Mouse (Mus musculus): ENCODE measurements at regions not wholly inside any gene's neighbourhood (a gene's known extent, or its start where the extent isn't known, plus 50 kb on each side); places are given as distances from the start of the nearest gene placed in this dataset.

DNA sequence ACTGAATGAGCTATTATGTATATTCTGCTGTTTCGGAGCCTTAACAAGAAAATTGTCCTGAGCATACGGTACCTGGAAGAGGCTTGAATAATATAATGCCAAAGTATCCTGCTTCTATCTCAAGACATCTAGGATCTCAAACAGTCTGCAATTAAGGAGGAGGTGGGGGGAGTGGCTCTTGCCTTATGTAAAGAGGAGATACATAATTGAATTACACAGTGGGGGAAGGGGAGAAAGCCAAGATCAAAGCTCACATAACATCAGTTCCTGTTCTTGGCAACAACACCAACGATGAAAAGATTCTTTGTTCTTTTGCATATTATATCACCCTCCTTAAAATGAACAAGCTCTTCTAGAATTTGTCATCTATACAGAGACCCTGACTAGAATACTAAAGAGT lies 512.4 kb upstream of the Zeb2 start:
- no peak for DNase-seq (ENCODE audit: low read depth)

DNA sequence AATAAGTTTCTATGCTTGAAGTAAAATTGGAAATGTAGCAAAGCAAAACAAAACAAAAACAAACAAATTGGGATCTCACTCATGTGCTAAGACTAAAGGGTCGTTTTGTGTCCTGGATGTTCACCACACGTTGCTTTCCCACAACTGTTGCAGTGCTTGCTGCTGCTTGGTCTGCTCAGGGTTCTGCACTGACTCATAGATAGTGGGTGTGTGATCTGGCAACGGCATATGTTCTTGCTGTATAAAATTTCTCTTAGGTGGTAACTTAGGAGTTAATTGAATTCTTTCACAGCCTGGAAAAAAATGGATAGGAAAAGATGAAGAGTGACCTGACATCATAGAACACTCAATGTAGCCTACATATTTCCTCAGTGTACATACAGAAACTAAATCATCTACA lies 505.9 kb upstream of the Zeb2 start:
- DNase-seq (ENCODE audit: low read depth): no peak

DNA sequence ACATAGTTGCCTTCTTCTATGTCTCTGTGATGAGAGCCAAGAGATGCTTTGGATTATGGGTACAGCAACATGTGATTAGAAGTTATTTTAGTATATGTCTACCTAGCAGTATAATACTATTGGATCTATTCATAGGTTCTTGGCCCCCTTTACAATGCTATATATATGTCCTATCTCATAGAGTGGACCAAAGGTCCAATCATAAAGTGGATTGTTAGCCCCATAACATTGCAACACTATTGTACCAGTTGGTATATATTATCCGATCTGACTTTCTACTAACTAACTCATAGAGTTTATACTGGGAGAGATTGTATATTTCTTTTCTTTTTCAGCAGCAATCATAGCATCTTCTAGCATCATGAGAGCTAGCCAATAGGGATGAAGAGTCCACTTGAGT lies 491.7 kb upstream of the Zeb2 start:
- DNase-seq (ENCODE audit: low read depth): no peak

DNA sequence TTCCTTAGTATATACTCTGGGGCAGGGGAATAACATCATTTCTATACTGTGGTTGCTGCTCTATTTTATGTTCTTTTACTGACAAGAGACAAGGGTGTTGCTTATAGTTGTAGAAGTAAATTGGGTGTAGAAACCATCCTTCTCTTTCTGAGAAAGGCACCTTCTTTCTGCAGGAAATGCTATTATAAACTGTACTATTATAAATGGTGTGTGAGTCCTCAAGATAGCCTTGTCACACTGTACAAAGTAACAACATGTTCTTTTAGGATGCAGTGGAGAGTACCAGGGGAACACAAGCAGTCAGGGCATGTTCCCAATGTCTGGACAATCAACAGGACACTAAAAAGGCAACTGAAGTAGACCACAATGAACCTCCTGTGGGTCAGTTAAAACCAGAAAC lies 490.2 kb upstream of the Zeb2 start:
- no peak for DNase-seq (ENCODE audit: low read depth)

- no peak for DNase-seq (ENCODE audit: low read depth)
Observed at GRCm38 (mm10) chr2:45601332-45601900, 484.2 kb upstream of the Zeb2 start.

GRCm38 (mm10) chr2:45593765-45594164 lies 476.6 kb upstream of the Zeb2 start:
- DNase-seq (ENCODE audit: low read depth): peak; percentile 36

DNA sequence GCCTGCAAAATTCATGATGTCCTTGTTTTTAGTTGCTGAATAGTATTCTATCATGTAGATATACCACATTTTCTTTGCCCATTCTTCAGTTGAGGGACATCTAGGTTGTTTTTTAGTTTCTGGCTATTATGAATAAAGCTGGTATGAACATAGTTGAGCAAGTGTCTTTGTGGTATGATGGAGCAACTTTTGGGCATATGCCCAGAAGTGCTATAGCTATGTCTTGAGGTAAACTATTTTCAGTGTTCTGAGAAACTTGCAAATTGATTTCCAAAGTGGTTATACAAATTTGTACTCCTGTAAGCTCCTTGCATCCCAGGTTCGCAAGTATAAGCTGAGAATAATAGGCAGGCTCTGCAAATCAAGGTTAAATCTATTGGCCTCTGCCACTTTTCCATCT lies 473.8 kb upstream of the Zeb2 start:
- DNase-seq (ENCODE audit: low read depth): no peak

DNA sequence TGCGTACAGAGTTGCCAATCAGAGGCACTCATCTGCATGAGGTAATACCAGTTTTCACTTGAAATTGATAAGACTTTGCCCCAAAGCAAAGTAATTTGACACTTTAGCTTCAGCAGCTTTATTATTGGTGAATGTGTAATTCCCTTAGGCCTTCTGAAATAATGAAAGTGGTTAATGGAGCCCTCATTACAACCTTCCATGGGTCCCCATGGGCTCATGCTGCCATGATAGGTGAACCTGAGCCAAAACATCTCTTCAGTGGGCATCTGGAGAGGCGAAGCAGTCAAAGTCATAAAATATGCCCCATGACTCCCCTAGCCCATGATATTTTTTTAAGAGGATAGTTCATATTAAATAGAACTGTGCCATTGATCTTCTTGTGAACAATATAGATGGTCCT lies 471.1 kb upstream of the Zeb2 start:
- DNase-seq (ENCODE audit: low read depth): no peak

DNA sequence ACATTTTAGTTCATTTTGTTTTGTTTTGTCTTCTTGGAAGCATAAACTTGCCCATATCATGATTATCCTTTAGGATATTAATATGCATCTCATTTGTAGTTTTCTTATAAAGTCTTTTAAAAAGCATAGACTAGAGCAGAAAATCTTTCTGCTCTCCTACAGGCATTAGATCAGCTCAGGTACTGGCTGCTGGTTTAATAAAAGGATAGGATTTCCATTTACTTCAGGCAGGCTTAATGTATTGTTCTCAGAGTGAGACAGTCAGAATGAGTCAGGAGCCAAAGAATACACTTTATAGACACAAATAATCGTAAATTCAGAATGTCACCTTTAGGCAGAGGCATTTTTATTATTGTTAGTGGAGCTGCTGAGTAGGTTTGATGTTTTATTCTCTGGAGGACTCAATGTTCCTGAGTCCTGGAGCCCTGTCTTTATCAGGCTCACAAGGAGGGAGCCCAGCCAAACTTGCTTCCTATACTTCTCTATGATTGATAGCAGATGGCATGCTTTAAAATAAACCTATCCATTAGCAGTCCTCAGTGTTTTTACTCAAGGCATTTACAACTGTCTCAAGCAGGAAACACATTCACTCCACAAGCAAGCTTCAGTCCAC lies 469.5 kb upstream of the Zeb2 start:
- DNase-seq (ENCODE audit: low read depth): peak; percentile 44

DNA sequence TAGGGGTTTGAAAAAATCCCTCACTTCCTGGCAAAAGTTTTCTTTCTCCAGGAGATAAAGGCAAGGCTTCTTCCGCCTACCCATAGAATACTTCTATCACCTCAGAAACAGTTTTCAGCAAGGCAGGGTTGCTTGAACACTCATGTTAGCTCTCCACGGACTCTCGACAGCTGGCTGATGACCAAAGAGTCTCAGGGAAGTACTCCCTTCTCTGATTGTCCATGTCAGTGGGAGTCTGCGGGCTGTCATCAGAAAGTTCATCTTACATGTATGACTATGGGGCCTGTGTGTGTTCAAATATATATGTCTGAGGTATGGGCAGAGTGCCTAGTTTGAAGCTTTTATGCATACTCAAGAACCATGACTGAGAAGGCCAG lies 464.3 kb upstream of the Zeb2 start:
- no peak for DNase-seq (ENCODE audit: low read depth)

DNA sequence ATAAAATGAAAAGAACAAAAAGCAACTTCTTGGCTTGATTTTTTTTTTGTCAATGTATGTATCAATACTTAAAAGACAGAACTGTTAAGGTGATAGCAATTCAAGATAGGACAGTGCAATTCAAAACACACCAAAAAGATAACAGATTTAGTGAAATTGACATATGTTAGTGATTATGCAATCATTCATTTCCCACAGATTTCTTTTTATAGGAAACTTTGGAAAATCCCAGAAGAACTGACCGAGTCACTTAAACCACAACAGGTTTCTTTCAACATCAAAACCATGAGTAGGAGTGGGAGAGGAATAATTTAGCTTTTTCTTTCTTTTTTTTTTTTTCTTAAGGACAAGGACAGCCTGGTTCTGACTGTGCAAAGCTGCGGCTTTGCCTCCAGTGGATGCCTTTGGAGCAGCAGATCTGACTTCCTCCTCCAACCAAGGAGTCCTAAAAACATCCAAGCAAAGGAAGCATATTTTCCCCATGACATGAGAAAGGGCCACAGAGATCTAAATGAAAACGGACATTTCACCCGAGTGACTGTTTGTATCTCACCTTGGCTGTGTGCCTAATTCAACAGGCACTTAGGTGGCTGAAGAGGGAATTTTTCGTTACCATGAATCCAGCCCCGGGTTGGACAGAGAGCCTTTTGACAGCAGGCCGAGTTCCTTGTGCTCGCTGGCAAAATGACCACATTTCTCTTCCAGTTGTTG lies 463.8 kb upstream of the Zeb2 start:
- DNase-seq (ENCODE audit: low read depth): no peak

GRCm38 (mm10) chr2:45572906-45573305 lies 455.7 kb upstream of the Zeb2 start:
- no peak for DNase-seq (ENCODE audit: low read depth)

DNA sequence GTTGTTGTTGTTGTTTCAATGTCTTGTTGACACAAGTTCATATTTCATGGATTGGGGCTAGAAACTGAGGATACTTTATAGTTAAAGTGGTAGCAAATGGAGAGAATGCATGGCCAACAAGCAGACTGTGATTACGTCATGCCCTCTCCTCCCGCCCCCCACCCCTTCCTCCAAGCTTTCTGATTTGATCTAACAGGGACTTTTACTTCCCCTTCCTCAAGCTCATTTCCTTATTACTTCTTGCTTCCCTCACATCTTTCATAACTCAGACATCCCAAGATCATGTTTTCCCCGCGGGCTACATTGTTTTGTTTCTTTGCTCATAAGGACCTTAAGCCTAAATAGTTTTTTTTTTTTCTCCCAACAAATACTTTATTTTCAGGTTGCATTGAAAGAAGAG lies 437.5 kb upstream of the Zeb2 start:
- no peak for DNase-seq (ENCODE audit: low read depth)

DNA sequence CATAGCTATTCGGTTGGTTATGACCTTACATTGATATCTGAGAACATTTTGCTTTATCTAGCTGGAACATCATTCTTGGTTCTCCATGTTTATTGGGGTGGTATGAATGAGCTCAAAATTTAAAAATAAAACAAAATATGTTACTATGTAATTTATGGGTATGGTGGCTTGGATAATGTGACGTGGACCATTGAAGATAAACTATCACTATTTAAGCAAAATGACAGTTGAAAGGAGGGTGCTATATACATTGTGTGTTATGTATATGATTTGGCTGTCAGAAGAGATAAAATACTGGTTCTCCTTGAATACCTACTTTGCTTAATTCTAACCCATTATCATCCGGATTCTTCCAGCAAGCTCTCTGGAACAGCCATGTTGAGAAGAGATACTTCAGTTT lies 424.2 kb upstream of the Zeb2 start:
- DNase-seq (ENCODE audit: low read depth): no peak

GRCm38 (mm10) chr2:45538950-45539349 lies 421.8 kb upstream of the Zeb2 start:
- DNase-seq (ENCODE audit: low read depth): no peak

DNA sequence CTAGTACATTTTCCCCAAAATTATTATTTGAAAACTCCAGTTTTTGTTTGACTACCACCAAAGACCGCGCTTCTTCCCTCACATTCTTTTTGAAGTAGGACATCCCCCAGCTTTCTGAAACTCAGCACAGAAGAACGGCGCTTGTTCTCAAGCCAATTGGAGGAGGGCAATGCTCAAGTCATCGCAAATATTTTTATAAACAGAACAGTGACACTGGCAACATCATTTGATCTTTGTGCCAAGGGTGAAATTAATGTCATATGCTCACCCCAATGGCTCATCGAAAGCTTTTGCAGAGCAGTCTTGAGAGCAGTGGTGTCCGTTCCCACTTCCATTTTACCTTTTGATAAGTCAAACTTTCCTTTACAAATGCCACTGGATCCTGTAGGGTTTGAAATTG lies 420.5 kb upstream of the Zeb2 start:
- no peak for DNase-seq (ENCODE audit: low read depth)

GRCm38 (mm10) chr2:45534806-45535205 lies 417.6 kb upstream of the Zeb2 start:
- DNase-seq (ENCODE audit: low read depth): no peak

DNA sequence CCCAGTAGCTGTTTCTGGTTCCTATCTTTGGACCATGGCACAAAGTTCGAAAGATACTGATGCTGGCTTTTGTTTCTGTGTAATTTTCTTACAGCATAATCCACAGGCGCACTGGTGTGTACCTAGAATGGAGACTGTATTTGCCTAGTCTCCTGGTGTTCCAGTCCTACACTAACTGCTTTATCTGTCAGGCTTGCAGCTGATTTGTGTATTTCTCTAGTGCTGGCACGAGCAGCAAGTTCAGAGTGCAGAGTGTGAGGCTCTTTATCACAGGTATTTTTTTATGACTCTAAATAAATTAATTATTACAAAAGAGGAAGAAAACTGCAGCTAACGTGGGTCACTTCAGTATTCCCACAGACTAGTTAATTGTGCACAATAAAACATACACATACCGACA lies 405.1 kb upstream of the Zeb2 start:
- no peak for DNase-seq (ENCODE audit: low read depth)

DNA sequence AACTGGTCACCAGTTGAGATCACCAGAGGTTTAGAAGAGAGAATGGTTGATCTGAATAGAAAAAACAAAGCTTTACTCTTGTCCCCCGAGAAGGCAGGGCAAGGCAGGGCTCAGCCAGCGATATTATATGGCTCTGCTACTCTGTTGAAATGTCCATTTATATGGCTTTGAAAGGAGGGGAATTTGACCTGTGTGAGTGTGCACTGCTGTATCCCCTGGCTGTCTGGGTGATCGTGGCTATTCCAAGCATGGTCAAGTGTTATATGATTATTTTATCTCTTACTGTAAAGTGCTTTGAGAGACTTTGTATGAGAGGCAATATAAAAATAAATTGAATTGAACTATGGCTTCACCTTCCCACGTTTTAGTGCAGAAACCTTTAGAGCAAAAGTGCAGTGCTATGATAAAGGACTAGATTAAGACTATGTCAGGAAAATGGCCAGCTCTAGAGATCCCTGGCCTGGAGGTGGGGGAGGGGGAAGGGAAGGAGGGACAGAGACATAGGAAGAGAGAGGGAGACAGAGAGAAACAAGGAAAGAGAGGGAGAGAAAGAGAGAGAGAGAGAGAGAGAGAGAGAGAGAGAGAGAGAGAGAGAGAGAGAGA lies 402.5 kb upstream of the Zeb2 start:
- no peak for DNase-seq (ENCODE audit: low read depth)

- no peak for DNase-seq (ENCODE audit: low read depth)
Observed at GRCm38 (mm10) chr2:45514290-45515180, 397.3 kb upstream of the Zeb2 start.

DNA sequence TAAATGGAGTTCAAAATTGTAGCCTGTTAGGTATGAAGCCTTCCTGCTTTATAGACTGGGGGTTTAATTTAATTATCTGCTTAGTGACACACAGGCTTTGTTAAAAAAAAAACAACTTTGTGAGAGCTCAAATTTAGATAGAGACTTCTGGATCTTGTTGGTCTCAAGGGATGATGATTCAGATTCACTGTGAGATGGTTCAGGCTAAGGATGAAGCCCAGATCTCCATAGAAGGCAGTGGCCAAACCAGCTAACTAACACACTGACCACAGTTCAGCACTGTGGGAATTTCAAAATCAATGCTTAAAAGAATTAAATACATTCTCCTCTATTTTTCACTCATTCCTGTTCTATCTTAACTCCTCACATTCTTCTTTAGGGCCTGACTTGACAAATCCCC lies 395.7 kb upstream of the Zeb2 start:
- no peak for DNase-seq (ENCODE audit: low read depth)

DNA sequence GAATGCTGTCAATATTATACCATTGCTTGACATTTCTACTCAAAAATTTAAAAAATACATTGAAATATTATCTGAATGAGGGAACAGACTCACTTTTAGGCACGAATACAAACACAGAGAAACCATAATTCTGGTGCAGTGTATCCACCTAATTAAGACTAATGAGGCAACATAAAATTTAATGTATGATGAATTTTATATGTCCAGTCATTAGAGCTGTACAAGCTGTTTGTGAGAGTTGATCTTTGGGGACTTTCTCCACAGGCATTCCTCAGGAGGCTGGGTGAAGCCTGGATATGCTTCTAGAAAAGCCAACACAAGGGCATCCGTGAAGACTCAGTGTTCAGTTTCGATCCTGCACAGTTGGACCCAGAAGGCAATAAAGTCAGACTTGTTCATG lies 394.6 kb upstream of the Zeb2 start:
- no peak for DNase-seq (ENCODE audit: low read depth)
